Mouse (Mus musculus) fat pad, adult 2 months (tissue): ENCODE measurements around the gene Zdhhc12.
"Not testable (repeated sequence)": the region's sequence is repeated elsewhere in the genome, so short reads cannot be mapped to it uniquely, and the experiment has no call there.

ENCODE experiments used
- DNase-seq: peaks from one replicate; pipeline ENCODE4 v3.0.0-alpha.2; 2011; ENCODE audit warnings: low read depth, low spot score; ENCODE audit errors: extremely low read depth

The Zdhhc12 gene

GRCm38 (mm10) chr2:30066046-30066901 is 27.2 kb downstream of the Zdhhc12 start:
- DNase-seq: no peak

GRCm38 (mm10) chr2:30064298-30064697 is 29.1 kb downstream of the Zdhhc12 start:
- DNase-seq: no peak

GRCm38 (mm10) chr2:30063791-30064190 is 29.7 kb downstream of the Zdhhc12 start:
- no peak for DNase-seq

- no peak for DNase-seq
Measured at GRCm38 (mm10) chr2:30063235-30063634, 30.2 kb downstream of the Zdhhc12 start.

- no peak for DNase-seq
Measured at GRCm38 (mm10) chr2:30062249-30063093, 31.0 kb downstream of the Zdhhc12 start.

GRCm38 (mm10) chr2:30061215-30062166 is 32.0 kb downstream of the Zdhhc12 start:
- no peak for DNase-seq

- no peak for DNase-seq
Measured at GRCm38 (mm10) chr2:30058418-30058817, 35.0 kb downstream of the Zdhhc12 start.

GRCm38 (mm10) chr2:30057223-30057904 is 36.1 kb downstream of the Zdhhc12 start, which contains the start of gene Set:
Gene Set (plus strand): TSS chr2:30057378.
- DNase-seq: no peak

GRCm38 (mm10) chr2:30056736-30057135 is 36.7 kb downstream of the Zdhhc12 start:
- no peak for DNase-seq

- not testable (repeated sequence) for DNase-seq
Measured at GRCm38 (mm10) chr2:30055310-30055709, 38.1 kb downstream of the Zdhhc12 start.

GRCm38 (mm10) chr2:30051992-30052761 is 41.3 kb downstream of the Zdhhc12 start:
- no peak for DNase-seq

GRCm38 (mm10) chr2:30049831-30050230 is 43.6 kb downstream of the Zdhhc12 start:
- no peak for DNase-seq

- DNase-seq: no peak
Measured at GRCm38 (mm10) chr2:30048699-30049388, 44.6 kb downstream of the Zdhhc12 start, which contains the start of gene Wdr34. Gene Wdr34 (minus strand): TSS chr2:30048881.

GRCm38 (mm10) chr2:30048101-30048501 is 45.3 kb downstream of the Zdhhc12 start:
- DNase-seq: no peak

- no peak for DNase-seq
Measured at GRCm38 (mm10) chr2:30047127-30047526, 46.3 kb downstream of the Zdhhc12 start.

- no peak for DNase-seq
Measured at GRCm38 (mm10) chr2:30044550-30044949, 48.9 kb downstream of the Zdhhc12 start.

- DNase-seq: no peak
Measured at GRCm38 (mm10) chr2:30042445-30042844, 51.0 kb downstream of the Zdhhc12 start.
